Mouse (Mus musculus) liver, embryonic 14.5 days (tissue): ENCODE results near the gene Gpc6. TPM values are rescaled to one million over a fixed set of nuclear protein-coding genes. Genes with fewer than 3 reads are reported as not detected.

Source experiments
- ATAC-seq: fragments of 200-750 bp; cut with Nextera tagmentation; 2 replicates; pipeline ENCODE4 v1.8.0; 2017; ENCODE audit warnings: moderate number of reproducible peaks, mild to moderate bottlenecking, moderate library complexity; ENCODE audit not compliant: insufficient read depth
- DNase-seq, 3 experiments: peaks; one replicate each; pipeline ENCODE4 v3.0.0-alpha.2; 2012 to 2013; ENCODE audit warnings: low read depth in 3 of 3, low spot score in 3 of 3
- H3K27ac ChIP-seq: fragments of 300-500 bp; sonication (generic); 2 replicates; pipeline ENCODE4 v1.5.1; 2014; ENCODE audit warnings: moderate library complexity, mild to moderate bottlenecking, control low read depth, inconsistent platforms
- H3K27me3 ChIP-seq: fragments of 300-500 bp; sonication (generic); 2 replicates; pipeline ENCODE4 v1.6.1; 2014; ENCODE audit warnings: mild to moderate bottlenecking, low read length, moderate library complexity; ENCODE audit not compliant: control insufficient read depth, insufficient read depth
- H3K36me3 ChIP-seq: fragments of 300-500 bp; sonication (generic); replicated peaks from 2 replicates; pipeline ENCODE4 v1.6.1; 2014; ENCODE audit warnings: low read depth; ENCODE audit not compliant: control insufficient read depth, insufficient read depth
- H3K4me1 ChIP-seq, 2 experiments: fragments of 200-500 bp in 1 of 2; fragments of 300-500 bp in 1 of 2; sonication (generic) in 1 of 2; replicated peaks; 2 replicates each; pipeline ENCODE4 v1.6.1; 2012 to 2014; ENCODE audit warnings: antibody characterized with exemption in 1 of 2, inconsistent platforms in 1 of 2, low read length in 1 of 2; ENCODE audit not compliant: control insufficient read depth in 2 of 2, insufficient read depth in 2 of 2
- H3K4me2 ChIP-seq: fragments of 300-500 bp; sonication (generic); 2 replicates; pipeline ENCODE4 v1.6.1; 2014; ENCODE audit warnings: low read depth, mild to moderate bottlenecking, control low read depth, moderate library complexity
- H3K4me3 ChIP-seq, 2 experiments: fragments of 200-500 bp in 1 of 2; fragments of 300-500 bp in 1 of 2; sonication (generic) in 1 of 2; 2 replicates each; pipeline ENCODE4 v1.5.1; 2012 to 2014; ENCODE audit warnings: low read depth in 2 of 2, low read length in 2 of 2, mild to moderate bottlenecking in 2 of 2, control low read depth in 1 of 2, inconsistent platforms in 1 of 2, moderate library complexity in 1 of 2; ENCODE audit not compliant: insufficient read depth in 1 of 2
- H3K9ac ChIP-seq: fragments of 300-500 bp; sonication (generic); replicated peaks from 2 replicates; pipeline ENCODE4 v1.6.1; 2014; ENCODE audit warnings: mild to moderate bottlenecking, control low read depth, moderate library complexity
- H3K9me3 ChIP-seq: fragments of 300-500 bp; sonication (generic); 2 replicates; pipeline ENCODE4 v1.6.1; 2016; ENCODE audit warnings: low read length, mixed read lengths; ENCODE audit not compliant: control insufficient read depth
- CTCF ChIP-seq: IDR thresholded peaks from 2 replicates; pipeline ENCODE4 v1.5.1; 2016; ENCODE audit warnings: antibody characterized with exemption, low read depth, control low read depth
- EP300 ChIP-seq: IDR thresholded peaks from 2 replicates; pipeline ENCODE4 v1.6.1; 2016; ENCODE audit warnings: antibody characterized with exemption, low read depth
- WGBS: fragments of 180-500 bp; shearing (Covaris S2); extraction: QIAGEN DNeasy Blood & Tissue Kit; methylation state at CpG from one replicate; pipeline ENCODE4 v1.1.7; 2014; ENCODE audit not compliant: insufficient replicate concordance; 5-methylcytosine and 5-hydroxymethylcytosine counted together
- polyA plus RNA-seq, 2 experiments: library from polyadenylated mRNA; depleted of rRNA in 1 of 2; stranded (reverse) in 1 of 2; unstranded in 1 of 2; fragments of >200 nt; fragmentation: Nextera tagmentation in 1 of 2; extraction: Ambion mirVana in 1 of 2; gene quantifications; 2 replicates each; pipeline versions ENCODE4 v1.2.1 to v1.2.3; 2012 to 2014

Gene Gpc6
- polyA plus RNA-seq, 2 experiments, result 0.97 to 2.3 TPM

GRCm38 (mm10) chr14:117490469-117490868 lies 565.4 kb downstream of the Gpc6 start:
- ATAC-seq (no peak), DNase-seq (no peak)
- Histone ChIP-seq H3K36me3 (no peaks in the 10 kb centered on the region), H3K27ac (no peak overlapping the region), H3K4me1 (no peaks in the 10 kb centered on the region), H3K9me3 (no peaks in the 10 kb centered on the region), H3K9ac (no peak overlapping the region), H3K4me2 (no peak overlapping the region), H3K4me3 (no peak overlapping the region), H3K27me3 (no peaks in the 10 kb centered on the region)
- TF ChIP-seq EP300 (no peak), CTCF (no peak)
- WGBS, result 52% methylated on average over 5 of the region's 5 CpGs

GRCm38 (mm10) chr14:117495118-117495517 lies 570.0 kb downstream of the Gpc6 start:
- TF ChIP-seq EP300, result no peak
- no peak for TF ChIP-seq CTCF
- Histone ChIP-seq H3K4me2 (no peak overlapping the region), H3K27ac (no peak overlapping the region), H3K4me1 (no peaks in the 10 kb centered on the region), H3K27me3 (no peaks in the 10 kb centered on the region), H3K9ac (no peak overlapping the region), H3K4me3 (no peak overlapping the region), H3K9me3 (no peaks in the 10 kb centered on the region), H3K36me3 (no peaks in the 10 kb centered on the region)
- ATAC-seq (no peak), DNase-seq (no peak)
- 53% methylated on average over 3 of the region's 3 CpGs for WGBS

GRCm38 (mm10) chr14:117498785-117499184 lies 573.7 kb downstream of the Gpc6 start:
- Histone ChIP-seq H3K27ac (no peak overlapping the region), H3K4me1 (no peaks in the 10 kb centered on the region), H3K4me2 (no peak overlapping the region), H3K9ac (no peak overlapping the region), H3K9me3 (no peaks in the 10 kb centered on the region), H3K4me3 (no peak overlapping the region), H3K27me3 (no peaks in the 10 kb centered on the region), H3K36me3 (no peaks in the 10 kb centered on the region)
- no peak for ATAC-seq
- TF ChIP-seq CTCF, result no peak
- no peak for TF ChIP-seq EP300
- 63% methylated on average over 6 of the region's 6 CpGs for WGBS
- DNase-seq, result no peak

GRCm38 (mm10) chr14:117499354-117499753 lies 574.2 kb downstream of the Gpc6 start:
- Histone ChIP-seq H3K9me3 (no peaks in the 10 kb centered on the region), H3K4me2 (no peak overlapping the region), H3K27me3 (no peaks in the 10 kb centered on the region), H3K9ac (no peak overlapping the region), H3K27ac (no peak overlapping the region), H3K4me3 (no peak overlapping the region), H3K4me1 (no peaks in the 10 kb centered on the region), H3K36me3 (no peaks in the 10 kb centered on the region)
- ATAC-seq (no peak), DNase-seq (no peak)
- TF ChIP-seq CTCF (no peak), EP300 (no peak)
- 66% methylated on average over 4 of the region's 4 CpGs for WGBS

GRCm38 (mm10) chr14:117514829-117515228 lies 589.7 kb downstream of the Gpc6 start:
- no peaks in the 10 kb centered on the region for H3K4me1 ChIP-seq
- no peak overlapping the region for H3K4me2 ChIP-seq
- no peaks in the 10 kb centered on the region for H3K27me3 ChIP-seq
- no peak overlapping the region for H3K27ac ChIP-seq
- WGBS, result 58% methylated on average over 2 of the region's 2 CpGs
- ATAC-seq, result no peak
- TF ChIP-seq CTCF, result no peak
- no peak for TF ChIP-seq EP300
- H3K9ac ChIP-seq, result no peak overlapping the region
- H3K4me3 ChIP-seq, result no peak overlapping the region
- DNase-seq, result no peak
- H3K36me3 ChIP-seq, result no peaks in the 10 kb centered on the region
- no peaks in the 10 kb centered on the region for H3K9me3 ChIP-seq

- Histone ChIP-seq H3K4me2 (no peak overlapping the region), H3K27me3 (no peaks in the 10 kb centered on the region), H3K4me1 (no peaks in the 10 kb centered on the region), H3K27ac (no peak overlapping the region), H3K36me3 (no peaks in the 10 kb centered on the region), H3K9me3 (no peaks in the 10 kb centered on the region), H3K4me3 (no peak overlapping the region), H3K9ac (no peak overlapping the region)
- no peak for TF ChIP-seq CTCF
- TF ChIP-seq EP300, result no peak
- ATAC-seq, result no peak
- no peak for DNase-seq
- 63% methylated on average over 8 of the region's 8 CpGs for WGBS
Observed at GRCm38 (mm10) chr14:117519574-117519973, 594.5 kb downstream of the Gpc6 start.
